Mouse (Mus musculus): ENCODE measurements around the gene Dnah2. TPM values are rescaled to one million over a fixed set of nuclear protein-coding genes. Genes with fewer than 3 reads are reported as not detected.

The Dnah2 gene
- polyA plus RNA-seq, 1 experiment from 2014 or later, result 1.3 TPM

GRCm38 (mm10) chr11:69390400-69391034, 158.4 kb downstream of the Dnah2 start:
- peaks cover 9% of the 10 kb centered on the region for H3K4me1 ChIP-seq
- WGBS, result 55% methylated on average over 10 of the region's 10 CpGs
- no peak overlapping the region for H3K4me3 ChIP-seq
- H3K27ac ChIP-seq, result no peak overlapping the region
- H3K9me3 ChIP-seq (replicated peaks), result no peaks in the 10 kb centered on the region
- H3K27me3 ChIP-seq (ENCODE audit: low read depth, poor library complexity, severe bottlenecking), result no peaks in the 10 kb centered on the region
- DNase-seq (ENCODE audit: low spot score), result peak; percentile 62
- H3K36me3 ChIP-seq, result peaks cover 9% of the 10 kb centered on the region

- peaks cover 9% of the 10 kb centered on the region for H3K4me1 ChIP-seq
- no peak overlapping the region for H3K4me3 ChIP-seq
- DNase-seq (ENCODE audit: low spot score), result peak; percentile 27
- no peak overlapping the region for H3K27ac ChIP-seq
- H3K36me3 ChIP-seq, result peaks cover 10% of the 10 kb centered on the region
- no peaks in the 10 kb centered on the region for H3K27me3 ChIP-seq (ENCODE audit: low read depth, poor library complexity, severe bottlenecking)
- H3K9me3 ChIP-seq (replicated peaks), result no peaks in the 10 kb centered on the region
- 74% methylated on average over 14 of the region's 14 CpGs for WGBS
These were observed 159.1 kb downstream of the Dnah2 start for GRCm38 (mm10) chr11:69389531-69390399.

GRCm38 (mm10) chr11:69388680-69389079, 160.2 kb downstream of the Dnah2 start:
- peak; percentile 18 for DNase-seq (ENCODE audit: low spot score)
- H3K27me3 ChIP-seq (ENCODE audit: low read depth, poor library complexity, severe bottlenecking), result no peaks in the 10 kb centered on the region
- 0 out of 2 replicates have a peak, but pooled peaks cover 5% of the 10 kb centered on the region for H3K4me1 ChIP-seq
- H3K36me3 ChIP-seq, result peaks cover 10% of the 10 kb centered on the region
- H3K4me3 ChIP-seq, result no peak overlapping the region
- no peak overlapping the region for H3K27ac ChIP-seq
- no peaks in the 10 kb centered on the region for H3K9me3 ChIP-seq (replicated peaks)
- 98% methylated on average over 4 of the region's 4 CpGs for WGBS

GRCm38 (mm10) chr11:69386758-69387157, 162.2 kb downstream of the Dnah2 start:
- WGBS, result 79% methylated on average over 7 of the region's 7 CpGs
- Histone ChIP-seq H3K4me1 (0 out of 2 replicates have a peak, but pooled peaks cover 5% of the 10 kb centered on the region), H3K4me3 (no peak overlapping the region)

GRCm38 (mm10) chr11:69384979-69385378, 163.9 kb downstream of the Dnah2 start:
- Histone ChIP-seq H3K9me3 (replicated peaks) (no peaks in the 10 kb centered on the region), H3K4me3 (no peak overlapping the region), H3K4me1 (0 out of 2 replicates have a peak, but pooled peaks cover 2% of the 10 kb centered on the region), H3K36me3 (peaks cover 16% of the 10 kb centered on the region; the same call in 1 of the 2 replicates), H3K27ac (no peak overlapping the region), H3K27me3 (ENCODE audit: low read depth, poor library complexity, severe bottlenecking) (no peaks in the 10 kb centered on the region)
- no peak for DNase-seq (ENCODE audit: low spot score)
- WGBS, result 84% methylated on average over 6 of the region's 6 CpGs

More at GRCm38 (mm10) chr11:69386758-69387157, 162.2 kb downstream of the Dnah2 start:
- H3K9me3 ChIP-seq (replicated peaks), result no peaks in the 10 kb centered on the region
- H3K27ac ChIP-seq, result no peak overlapping the region
- H3K27me3 ChIP-seq (ENCODE audit: low read depth, poor library complexity, severe bottlenecking), result no peaks in the 10 kb centered on the region
- DNase-seq (ENCODE audit: low spot score), result no peak
- peaks cover 11% of the 10 kb centered on the region; the same call in 1 of the 2 replicates for H3K36me3 ChIP-seq

GRCm38 (mm10) chr11:69382478-69383105, 166.3 kb downstream of the Dnah2 start:
- WGBS, result 70% methylated on average over 10 of the region's 10 CpGs
- peaks cover 23% of the 10 kb centered on the region for H3K36me3 ChIP-seq
- no peaks in the 10 kb centered on the region for H3K27me3 ChIP-seq (ENCODE audit: low read depth, poor library complexity, severe bottlenecking)
- no peak for DNase-seq (ENCODE audit: low spot score)
- H3K4me1 ChIP-seq, result 0 out of 2 replicates have a peak, but pooled peaks cover 3% of the 10 kb centered on the region
- H3K4me3 ChIP-seq, result no peak overlapping the region
- no peak overlapping the region for H3K27ac ChIP-seq
- H3K9me3 ChIP-seq (replicated peaks), result no peaks in the 10 kb centered on the region

GRCm38 (mm10) chr11:69381356-69381755, 167.6 kb downstream of the Dnah2 start:
- DNase-seq (ENCODE audit: low spot score), result no peak
- Histone ChIP-seq H3K4me1 (0 out of 2 replicates have a peak, but pooled peaks cover 3% of the 10 kb centered on the region), H3K27ac (no peak overlapping the region), H3K27me3 (ENCODE audit: low read depth, poor library complexity, severe bottlenecking) (no peaks in the 10 kb centered on the region), H3K36me3 (peaks cover 35% of the 10 kb centered on the region), H3K9me3 (replicated peaks) (no peaks in the 10 kb centered on the region), H3K4me3 (no peak overlapping the region)
- WGBS, result 83% methylated on average over 6 of the region's 6 CpGs

GRCm38 (mm10) chr11:69379600-69379999, 169.3 kb downstream of the Dnah2 start:
- H3K27ac ChIP-seq, result no peak overlapping the region
- no peaks in the 10 kb centered on the region for H3K9me3 ChIP-seq (replicated peaks)
- H3K27me3 ChIP-seq (ENCODE audit: low read depth, poor library complexity, severe bottlenecking), result no peaks in the 10 kb centered on the region
- peaks cover 44% of the 10 kb centered on the region for H3K36me3 ChIP-seq
- 0 out of 2 replicates have a peak, but pooled peaks cover 3% of the 10 kb centered on the region for H3K4me1 ChIP-seq
- 88% methylated on average over 3 of the region's 3 CpGs for WGBS
- DNase-seq (ENCODE audit: low spot score), result no peak
- no peak overlapping the region for H3K4me3 ChIP-seq

GRCm38 (mm10) chr11:69377766-69378165, 171.1 kb downstream of the Dnah2 start:
- DNase-seq (ENCODE audit: low spot score), result no peak
- Histone ChIP-seq H3K36me3 (peaks cover 60% of the 10 kb centered on the region), H3K27ac (no peak overlapping the region), H3K4me3 (no peak overlapping the region), H3K9me3 (replicated peaks) (no peaks in the 10 kb centered on the region), H3K27me3 (ENCODE audit: low read depth, poor library complexity, severe bottlenecking) (no peaks in the 10 kb centered on the region), H3K4me1 (0 out of 2 replicates have a peak, but pooled peaks cover 3% of the 10 kb centered on the region)
- WGBS, result 85% methylated on average over 3 of the region's 3 CpGs

- no peak for DNase-seq (ENCODE audit: low spot score)
- no peaks in the 10 kb centered on the region for H3K27me3 ChIP-seq (ENCODE audit: low read depth, poor library complexity, severe bottlenecking)
- 91% methylated on average over 4 of the region's 4 CpGs for WGBS
These were observed 173.3 kb downstream of the Dnah2 start for GRCm38 (mm10) chr11:69375646-69376045.

GRCm38 (mm10) chr11:69373223-69373965, 175.5 kb downstream of the Dnah2 start:
- H3K4me1 ChIP-seq, result peaks cover 29% of the 10 kb centered on the region
- no peak for DNase-seq (ENCODE audit: low spot score)
- no peaks in the 10 kb centered on the region for H3K27me3 ChIP-seq (ENCODE audit: low read depth, poor library complexity, severe bottlenecking)
- H3K36me3 ChIP-seq, result peaks cover 68% of the 10 kb centered on the region
- H3K4me3 ChIP-seq, result no peak overlapping the region
- H3K27ac ChIP-seq, result no peak overlapping the region; the same call in 1 of the 2 replicates
- WGBS, result 90% methylated on average over 16 of the region's 16 CpGs
- H3K9me3 ChIP-seq (replicated peaks), result no peaks in the 10 kb centered on the region

More at GRCm38 (mm10) chr11:69375646-69376045, 173.3 kb downstream of the Dnah2 start:
- Histone ChIP-seq H3K9me3 (replicated peaks) (no peaks in the 10 kb centered on the region), H3K36me3 (peaks cover 71% of the 10 kb centered on the region), H3K4me3 (no peak overlapping the region), H3K4me1 (peaks cover 21% of the 10 kb centered on the region), H3K27ac (no peak overlapping the region)

- no peak for DNase-seq (ENCODE audit: low spot score)
- H3K4me1 ChIP-seq, result peaks cover 35% of the 10 kb centered on the region
- H3K9me3 ChIP-seq (replicated peaks), result no peaks in the 10 kb centered on the region
- WGBS, result 65% methylated on average over 3 of the region's 3 CpGs
- H3K4me3 ChIP-seq, result no peak overlapping the region
- no peak overlapping the region for H3K27ac ChIP-seq
- peaks cover 63% of the 10 kb centered on the region for H3K36me3 ChIP-seq
- H3K27me3 ChIP-seq (ENCODE audit: low read depth, poor library complexity, severe bottlenecking), result no peaks in the 10 kb centered on the region
These were observed 176.1 kb downstream of the Dnah2 start for GRCm38 (mm10) chr11:69372780-69373170.

All from limb, embryonic 10.5 days (tissue).